Mouse (Mus musculus): ENCODE data around the gene Tmem211.

- TF ChIP-seq CTCF (IDR thresholded peaks at IDR 0.05; ENCODE audit: borderline replicate concordance, insufficient read depth, low read length) (no peak), POLR2A (IDR thresholded peaks at IDR 0.05; ENCODE audit: low read depth, low read length) (no peak)
Observed at GRCm38 (mm10) chr5:113214455-113214854, 12.3 kb upstream of the Tmem211 start.

Data from embryonic fibroblast, embryonic 13.5 days (primary cell).